Mouse (Mus musculus) brain, embryonic 14.5 days (tissue): ENCODE measurements at regions not wholly inside any gene's neighbourhood (a gene's known extent, or its start where the extent isn't known, plus 50 kb on each side); places are given as distances from the start of the nearest gene placed in this dataset.
"Not testable (repeated sequence)": the region's sequence is repeated elsewhere in the genome, so short reads cannot be mapped to it uniquely, and the experiment has no call there.

ENCODE experiments used
- DNase-seq: peaks from one replicate; pipeline ENCODE4 v3.0.0-alpha.2; 2011; ENCODE audit warnings: low read depth
- CTCF ChIP-seq: fragments of 200-500 bp; IDR thresholded peaks from 2 replicates; pipeline ENCODE4 v1.5.1; 2012; ENCODE audit warnings: inconsistent platforms, mild to moderate bottlenecking, moderate library complexity, borderline replicate concordance; ENCODE audit not compliant: insufficient read depth, insufficient read length; ENCODE audit errors: extremely low read depth
- POLR2A ChIP-seq: fragments of 200-500 bp; IDR thresholded peaks from 2 replicates; pipeline ENCODE4 v1.6.1; 2012; ENCODE audit warnings: mild to moderate bottlenecking, inconsistent platforms, borderline replicate concordance; ENCODE audit not compliant: poor library complexity, insufficient read depth, insufficient read length, severe bottlenecking; ENCODE audit errors: extremely low read depth

GRCm38 (mm10) chr9:3996686-3997085, 312.6 kb downstream of the Aasdhppt start:
- DNase-seq, result no peak
- TF ChIP-seq CTCF, result no peak
- no peak for TF ChIP-seq POLR2A

- DNase-seq, result not testable (repeated sequence)
These were observed 320.9 kb downstream of the Aasdhppt start for GRCm38 (mm10) chr9:3988383-3988782.

- not testable (repeated sequence) for DNase-seq
These were observed 321.3 kb downstream of the Aasdhppt start for GRCm38 (mm10) chr9:3987971-3988370.
